Mouse (Mus musculus) adrenal gland, postnatal 4 days (tissue): ENCODE data around the gene Ubash3b. TPM values are rescaled to one million over a fixed set of nuclear protein-coding genes. Genes with fewer than 3 reads are reported as not detected.

Source experiments
- DNase-seq, 2 experiments: peaks; one replicate each; pipeline ENCODE4 v3.0.0; 2021 to 2022; ENCODE audit warnings: low spot score in 2 of 2, mixed read lengths in 2 of 2
- total RNA-seq, 2 experiments: library from RNA; stranded (reverse); gene quantifications; 2 replicates each; pipeline ENCODE4 v1.2.3; 2021

Gene Ubash3b
- total RNA-seq, 2 experiments from 2014 or later = 6.5 to 6.7 TPM

GRCm38 (mm10) chr9:41011512-41012436, 149.7 kb downstream of the Ubash3b start:
- DNase-seq = no peak

- no peak for DNase-seq
Measured at GRCm38 (mm10) chr9:41007785-41008184, 153.7 kb downstream of the Ubash3b start.

DNA sequence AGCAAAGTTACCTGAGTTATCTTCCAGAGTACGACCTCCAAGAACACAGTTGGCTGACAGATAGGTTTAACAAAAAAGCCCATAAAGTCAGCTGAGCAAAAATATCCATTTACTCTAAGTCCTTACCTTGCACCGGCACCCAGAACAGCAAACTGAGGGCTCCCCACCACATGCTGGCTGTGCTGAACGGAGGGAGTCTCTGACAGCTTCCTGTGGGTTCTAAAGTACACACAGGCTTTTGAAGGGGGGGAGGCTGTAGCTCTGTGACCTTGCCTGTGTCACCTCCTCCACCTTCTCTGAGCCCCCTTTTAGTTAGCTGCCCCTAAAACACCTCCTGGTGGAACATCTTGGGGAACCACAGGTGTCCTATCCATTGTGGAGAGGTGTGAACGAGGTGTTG, 157.1 kb downstream of the Ubash3b start, which contains the start of gene Crtam:
Crtam (minus strand) TSS at position 214 of the 400 bp plus-strand sequence.
- DNase-seq = no peak

DNA sequence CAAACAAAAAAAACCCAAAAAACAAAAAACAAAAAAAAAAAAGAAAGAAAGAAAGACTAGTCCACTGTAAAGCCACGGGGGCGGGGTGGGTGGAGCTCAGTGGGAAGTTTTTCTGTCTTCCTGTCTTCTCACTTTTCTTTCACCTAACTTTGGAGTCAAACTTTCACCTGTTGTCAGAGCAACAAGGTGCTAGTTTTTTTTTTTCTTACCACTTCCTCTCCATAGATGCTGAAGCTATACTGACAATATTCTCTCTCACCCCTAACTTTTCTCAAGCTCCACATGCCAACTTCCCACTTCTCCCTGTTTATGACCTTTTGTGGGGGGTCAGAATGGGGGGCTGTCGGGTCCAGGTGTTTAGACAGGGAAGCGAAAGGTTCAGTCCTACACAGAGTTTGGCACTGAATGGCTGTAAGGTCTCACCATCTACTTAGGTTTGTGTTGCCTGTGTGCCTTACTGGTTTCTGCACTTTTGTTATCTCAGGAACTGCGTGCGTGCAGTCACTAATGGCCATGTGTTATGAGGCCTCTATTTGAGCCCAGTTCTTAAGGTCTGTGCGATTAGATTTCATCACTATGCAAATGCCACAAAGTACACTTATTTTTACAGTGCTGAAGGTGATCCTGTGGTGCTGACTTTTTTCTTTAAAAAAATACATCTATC, 164.2 kb downstream of the Ubash3b start:
- DNase-seq = no peak

GRCm38 (mm10) chr9:40994075-40994474, 167.4 kb downstream of the Ubash3b start:
- no peak for DNase-seq

DNA sequence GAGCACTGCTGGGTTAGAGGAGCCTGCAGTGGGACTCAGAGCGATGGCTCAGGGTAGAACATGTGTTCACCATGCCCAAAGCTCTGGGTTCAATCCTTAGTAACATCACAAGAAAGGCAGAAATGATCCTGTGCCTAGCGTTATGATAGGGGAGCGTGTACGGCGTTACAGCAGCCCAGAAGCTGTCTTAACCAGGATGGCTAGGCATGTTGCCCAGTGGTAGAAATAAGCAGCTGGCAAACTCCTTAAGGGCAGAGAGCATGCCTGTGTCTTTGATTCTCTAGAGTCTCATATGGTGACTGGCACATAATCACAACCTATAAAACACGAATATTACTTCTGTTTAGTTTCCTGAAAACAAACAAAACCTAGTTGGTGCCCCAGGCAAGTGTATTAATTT, 170.0 kb downstream of the Ubash3b start:
- no peak for DNase-seq

DNA sequence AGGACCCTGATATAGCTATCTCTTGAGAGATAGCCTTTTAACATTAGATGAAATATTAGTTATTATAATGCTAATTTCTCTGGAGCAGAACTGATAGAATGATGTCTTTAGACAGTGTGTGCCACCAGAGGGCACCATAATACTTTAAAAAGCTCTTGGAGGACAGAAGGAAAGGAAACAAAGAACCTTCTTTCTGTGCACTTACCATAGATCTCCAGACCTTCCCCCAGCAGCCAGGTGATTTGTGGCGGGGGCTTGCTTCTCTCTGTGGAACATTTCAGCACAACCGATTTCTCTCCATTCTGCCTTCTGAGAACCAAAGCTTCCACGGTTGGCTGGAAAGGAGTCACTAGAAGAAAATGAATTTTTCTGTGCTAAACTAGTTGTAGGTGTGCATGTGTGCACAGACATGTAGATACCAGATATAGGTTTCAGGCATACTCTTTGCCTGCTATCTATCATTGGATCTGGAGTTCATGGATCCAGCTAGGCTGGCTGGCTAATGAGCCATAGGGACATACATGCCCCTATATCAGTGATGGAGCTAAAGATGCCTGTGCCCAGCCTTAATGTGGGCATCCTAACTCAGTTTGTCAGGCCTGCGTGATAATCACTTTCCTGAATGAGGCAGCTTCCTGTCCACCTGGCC, 171.4 kb downstream of the Ubash3b start:
- peak in 1 of 2 experiments; percentile 18 for DNase-seq

DNA sequence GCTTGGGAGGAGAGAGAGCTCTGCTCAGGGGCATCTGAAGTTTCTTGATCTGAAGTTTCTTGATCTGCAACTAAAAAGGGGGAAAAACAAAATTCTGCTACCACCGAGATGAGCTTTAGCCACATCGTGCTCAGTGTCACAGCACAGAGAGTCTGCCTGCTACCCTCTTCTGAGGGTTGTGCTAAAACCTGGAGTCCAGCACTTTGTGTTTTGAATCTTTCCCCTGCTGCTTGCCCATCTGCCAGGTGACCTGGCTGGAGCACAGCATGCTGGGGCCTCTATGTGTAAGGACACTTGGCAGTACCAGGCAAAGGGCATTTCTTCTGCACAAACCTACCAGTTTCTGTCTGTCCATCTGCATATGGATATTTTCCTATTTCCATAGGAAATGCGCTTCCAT, 177.2 kb downstream of the Ubash3b start:
- no peak for DNase-seq

- no peak for DNase-seq
Measured at GRCm38 (mm10) chr9:40983758-40984157, 177.7 kb downstream of the Ubash3b start.

DNA sequence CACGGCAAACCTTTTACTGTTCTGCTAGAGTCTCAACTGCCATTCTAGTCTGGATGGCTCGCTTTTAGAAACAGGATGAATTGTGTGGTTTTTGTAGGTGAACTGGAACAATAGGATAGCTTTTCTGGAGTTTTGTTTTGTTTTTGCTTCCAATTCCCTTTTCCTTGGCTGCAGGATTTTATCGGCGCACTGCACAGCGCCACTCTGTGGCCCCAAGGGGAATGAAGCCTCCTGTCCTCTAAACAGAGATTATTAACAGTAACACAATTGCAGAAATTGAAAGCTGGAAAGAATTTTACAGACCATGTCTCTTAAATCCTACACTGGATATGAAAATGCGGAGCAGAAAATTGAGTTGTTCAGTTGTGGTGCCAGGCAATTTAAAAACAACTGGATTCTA, 179.0 kb downstream of the Ubash3b start:
- DNase-seq = no peak

- no peak for DNase-seq
Measured at GRCm38 (mm10) chr9:40974042-40974801, 187.3 kb downstream of the Ubash3b start.

GRCm38 (mm10) chr9:40964418-40964714, 197.1 kb downstream of the Ubash3b start:
- no peak for DNase-seq

GRCm38 (mm10) chr9:40963586-40964417, 197.7 kb downstream of the Ubash3b start, which contains the start of gene Jhy:
Gene Jhy, minus strand, starts transcription at chr9:40964118.
- DNase-seq = no peak

DNA sequence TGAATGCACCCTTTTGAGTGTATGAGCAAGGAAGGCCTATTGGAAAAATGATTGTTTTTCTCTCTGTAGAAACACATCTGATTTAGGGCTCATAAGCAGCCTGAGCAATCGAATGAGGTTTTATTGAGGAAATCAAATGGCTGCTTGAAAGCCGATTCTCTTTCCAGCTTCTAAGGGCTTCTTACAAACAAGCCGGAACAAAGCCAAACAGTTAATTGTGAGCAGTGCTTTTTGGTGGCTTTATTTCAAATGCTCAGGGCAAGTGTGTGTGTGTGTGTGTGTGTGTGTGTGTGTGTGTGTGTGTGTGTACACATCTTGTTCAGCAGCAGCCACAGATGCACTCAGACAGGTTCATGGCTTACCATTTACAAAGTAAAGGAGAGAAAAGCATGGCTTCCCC, 200.1 kb downstream of the Ubash3b start:
- no peak for DNase-seq

Other genes with a start within 250 kb of the Ubash3b start
- under 1 TPM; 0.23 to 0.25 TPM for gene Jhy, start 197.6 kb downstream of the Ubash3b start, total RNA-seq
- under 1 TPM; 0.53 to 0.54 TPM for gene Crtam, start 157.1 kb downstream of the Ubash3b start, total RNA-seq